In genomic region chr2:25581294-25581864, GRCm38 (mm10) we compare ENCODE assay signal across 8 mouse cellular contexts. TPM values are rescaled to one million over a fixed set of nuclear protein-coding genes. Genes with fewer than 3 reads are reported as not detected.
A peak's percentile ranks its signal among the peaks of the same experiment; 100 is the strongest.
DNase-seq lines count a peak whose midpoint lies in the region; ATAC-seq and TF ChIP-seq lines count a peak whose summit lies in the region.

Gene Ajm1 (minus strand): TSS chr2:25581757.

- DNase-seq in adrenal gland, adult (ENCODE audit: inconsistent age in 2 of 2, low spot score in 1 of 2): peak; percentile 68 to 90
- DNase-seq in adrenal gland, postnatal 4 days (ENCODE audit: low spot score in 2 of 2): no peak
- peak; percentile 83 for DNase-seq in cerebellum, adult 11 months
- DNase-seq in left cerebral cortex, adult 2 months (ENCODE audit: extremely low spot score in 1 of 2, low spot score in 2 of 2): peak; percentile 77 to 79
- peak; percentile 71 to 78 for DNase-seq in lung, postnatal 4 days
- peak; percentile 79 to 83 for DNase-seq in right cerebral cortex, adult 2 months (ENCODE audit: low spot score in 2 of 2)

- peak within 1 kb of the TSS; percentile 79 for H3K4me2 ChIP-seq in forebrain, embryonic 15.5 days (replicated peaks)
- peak within 1 kb of the TSS; percentile 65 for H3K4me2 ChIP-seq in hindbrain, embryonic 13.5 days

- H3K27me3 ChIP-seq in forebrain, embryonic 15.5 days: peaks cover 48% of the 10 kb centered on the region
- H3K27me3 ChIP-seq in hindbrain, embryonic 13.5 days: peaks cover 46% of the 10 kb centered on the region

- H3K9me3 ChIP-seq in forebrain, embryonic 15.5 days: no peaks in the 10 kb centered on the region
- no peaks in the 10 kb centered on the region for H3K9me3 ChIP-seq in hindbrain, embryonic 13.5 days

- 6% methylated on average over 19 of the region's 19 CpGs for WGBS in forebrain, embryonic 15.5 days
- WGBS in hindbrain, embryonic 13.5 days: 8% methylated on average over 19 of the region's 19 CpGs

- intact Hi-C loops in left cerebral cortex, adult 2 months (cut with DNase I): loop anchor here (5.0 kb wide), 1 partner anchor 34 kb away; the partner anchor contains the start of gene Traf2

- H3K4me1 ChIP-seq in forebrain, embryonic 15.5 days: peaks cover 55% of the 10 kb centered on the region
- peaks cover 68% of the 10 kb centered on the region for H3K4me1 ChIP-seq in hindbrain, embryonic 13.5 days (replicated peaks)

- ATAC-seq in forebrain, embryonic 15.5 days (replicated peaks): peak; percentile 78
- ATAC-seq in hindbrain, embryonic 13.5 days (ENCODE audit: low FRiP score): peak; percentile 75

- peak within 1 kb of the TSS; percentile 6; the same call in 1 of the 2 replicates for H3K27ac ChIP-seq in forebrain, embryonic 15.5 days (replicated peaks)
- peak within 1 kb of the TSS; percentile 65 for H3K27ac ChIP-seq in hindbrain, embryonic 13.5 days
- peak within 1 kb of the TSS; percentile 96 for H3K27ac ChIP-seq in left cerebral cortex, adult 2 months

- H3K36me3 ChIP-seq in forebrain, embryonic 15.5 days: peaks cover 21% of the 10 kb centered on the region
- H3K36me3 ChIP-seq in hindbrain, embryonic 13.5 days: peaks cover 33% of the 10 kb centered on the region

- TF ChIP-seq CTCF in left cerebral cortex, adult 2 months (IDR thresholded peaks at IDR 0.05): peak; percentile 98

- peak within 1 kb of the TSS; percentile 61 for H3K9ac ChIP-seq in forebrain, embryonic 15.5 days (replicated peaks)
- H3K9ac ChIP-seq in hindbrain, embryonic 13.5 days: peak within 1 kb of the TSS; percentile 75

- peak within 1 kb of the TSS; percentile 55 for H3K4me3 ChIP-seq in forebrain, embryonic 15.5 days
- H3K4me3 ChIP-seq in hindbrain, embryonic 13.5 days: peak within 1 kb of the TSS; percentile 52
- H3K4me3 ChIP-seq in left cerebral cortex, adult 2 months: peak within 1 kb of the TSS; percentile 60

RNA-seq across cellular contexts. Expression of gene Ajm1, which starts in this region (rescaled TPM):
- total RNA-seq in adrenal gland, postnatal 4 days (2021): 1 to 10 TPM; 4.6 to 5.3 TPM
- polyA plus RNA-seq in forebrain, embryonic 15.5 days (2015; fragmentation: Nextera tagmentation; extraction: Ambion mirVana): 5.5 and 5.9 TPM in 2 replicates
- polyA plus RNA-seq in hindbrain, embryonic 13.5 days (2015; fragmentation: Nextera tagmentation; extraction: Ambion mirVana): 8.1 and 8.2 TPM in 2 replicates
- total RNA-seq in left cerebral cortex, adult 2 months (2021): 100 to 1,000 TPM; 102 to 104 TPM

Comparison
In these comparisons a context has a peak if more than half of its experiments do, and no peak if none do; other contexts are left out.
1. RNA of gene Ajm1 (total RNA-seq): 102 to 104 TPM in left cerebral cortex, adult 2 months; 4.6 to 5.3 TPM in adrenal gland, postnatal 4 days; every median in the first group is over 10 times any median in the second.
2. DNase-seq: peak in adrenal gland, adult (2 of 2), cerebellum, adult 11 months (single experiment), left cerebral cortex, adult 2 months (2 of 2), lung, postnatal 4 days (2 of 2) and right cerebral cortex, adult 2 months (2 of 2); none in adrenal gland, postnatal 4 days (0 of 2).
3. H3K27ac ChIP-seq: peak in every context shown above with its lines; median percentile 96 in left cerebral cortex, adult 2 months; 65 in hindbrain, embryonic 13.5 days; 6 in forebrain, embryonic 15.5 days.
4. Peak in every context shown above with its lines, with median percentiles within 50 percentile points of each other: H3K4me3 ChIP-seq.